Mouse (Mus musculus) heart, embryonic 10.5 days (tissue): ENCODE results near the gene Os9. TPM values are rescaled to one million over a fixed set of nuclear protein-coding genes. Genes with fewer than 3 reads are reported as not detected.
A peak's percentile ranks its signal among the peaks of the same experiment; 100 is the strongest.

Experiments used
- DNase-seq: peaks from one replicate; pipeline ENCODE4 v3.0.0-alpha.2; 2017; ENCODE audit warnings: low spot score
- H3K27ac ChIP-seq: fragments of 300-500 bp; sonication (generic); 2 replicates; pipeline ENCODE4 v1.5.1; 2016; ENCODE audit warnings: mild to moderate bottlenecking
- H3K27me3 ChIP-seq: fragments of 300-500 bp; sonication (generic); 2 replicates; pipeline ENCODE4 v1.6.1; 2016; ENCODE audit warnings: mild to moderate bottlenecking; ENCODE audit not compliant: poor library complexity, insufficient read depth, severe bottlenecking
- H3K36me3 ChIP-seq: fragments of 300-500 bp; sonication (generic); 2 replicates; pipeline ENCODE4 v1.6.1; 2016; ENCODE audit warnings: mild to moderate bottlenecking, moderate library complexity
- H3K4me1 ChIP-seq: fragments of 300-500 bp; sonication (generic); 2 replicates; pipeline ENCODE4 v1.6.1; 2016; ENCODE audit warnings: mild to moderate bottlenecking
- H3K4me3 ChIP-seq: fragments of 300-500 bp; sonication (generic); 2 replicates; pipeline ENCODE4 v1.5.1; 2016; ENCODE audit warnings: mild to moderate bottlenecking, moderate library complexity
- H3K9me3 ChIP-seq: fragments of 300-500 bp; sonication (generic); 2 replicates; pipeline ENCODE4 v1.6.1; 2016; ENCODE audit warnings: mild to moderate bottlenecking, moderate library complexity
- WGBS: fragments of 180-500 bp; shearing (Covaris S2); methylation state at CpG from one replicate; pipeline ENCODE4 v1.1.7; 2016; 5-methylcytosine and 5-hydroxymethylcytosine counted together
- polyA plus RNA-seq: library from polyadenylated mRNA; unstranded; fragments of >200 nt; fragmentation: Nextera tagmentation; extraction: Ambion mirVana; gene quantifications from 2 replicates; pipeline ENCODE4 v1.2.1, GENCODE M21; 2016

Os9 gene
- polyA plus RNA-seq, 1 experiment from 2014 or later = 48.8 TPM

DNA sequence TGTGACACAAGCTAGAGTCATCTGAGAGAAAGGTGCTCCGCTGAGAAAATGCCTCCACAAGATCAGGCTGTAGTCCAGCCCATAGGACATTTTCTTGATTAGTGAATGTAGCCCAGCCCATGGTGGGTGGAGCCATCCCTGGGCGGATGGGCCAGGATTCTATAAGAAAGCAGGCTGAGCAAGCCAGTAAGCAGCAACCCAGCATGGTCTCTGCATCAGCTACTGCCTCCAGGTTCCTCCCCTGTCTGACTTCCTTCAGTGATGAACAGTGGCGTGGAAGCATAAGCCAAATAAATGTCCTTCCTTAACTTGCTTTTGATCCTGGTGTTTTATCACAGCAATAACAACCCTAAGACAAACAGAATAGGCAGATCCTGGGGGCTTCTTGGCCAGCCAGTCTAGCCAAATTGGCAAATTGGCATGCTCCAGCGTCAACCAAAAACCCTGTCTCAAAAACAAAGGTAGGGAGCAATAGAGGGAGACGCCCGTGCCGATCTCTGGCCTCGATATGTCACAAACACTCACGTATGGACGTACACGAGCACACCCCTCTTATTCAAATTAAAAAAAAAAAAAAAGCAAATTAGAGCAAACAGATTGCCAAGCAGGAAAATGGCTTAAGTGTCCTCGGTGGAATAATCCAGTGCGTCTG is 2.0 kb upstream of the Os9 start:
- peak overlapping the region; percentile 51 for H3K4me3 ChIP-seq
- 14% methylated on average over 13 of the region's 13 CpGs for WGBS
- H3K27ac ChIP-seq = no peak overlapping the region
- no peak for DNase-seq
- no peaks in the 10 kb centered on the region for H3K9me3 ChIP-seq
- H3K27me3 ChIP-seq = no peaks in the 10 kb centered on the region
- peaks cover 15% of the 10 kb centered on the region for H3K36me3 ChIP-seq
- H3K4me1 ChIP-seq = peaks cover 20% of the 10 kb centered on the region

DNA sequence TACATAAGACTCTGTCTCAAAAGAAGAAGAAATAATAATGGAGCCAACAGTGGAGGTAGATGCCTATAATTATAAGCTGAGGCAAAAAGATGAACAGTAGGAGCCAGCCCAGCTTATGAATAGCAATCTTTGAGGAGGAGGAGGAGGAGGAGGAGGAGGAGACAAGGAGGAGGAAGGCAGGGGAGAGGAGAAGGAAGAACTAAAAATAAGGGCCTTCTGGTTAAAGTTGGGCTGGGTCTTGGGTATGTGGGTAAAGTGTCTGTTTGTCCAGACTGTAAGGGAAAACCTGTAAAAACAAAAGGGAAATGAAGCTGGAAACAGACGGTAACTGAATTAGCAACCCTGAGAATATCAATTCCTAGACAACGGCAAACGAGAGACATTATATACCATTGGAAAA is 1.1 kb upstream of the Os9 start:
- H3K36me3 ChIP-seq = peaks cover 22% of the 10 kb centered on the region
- no peak overlapping the region for H3K27ac ChIP-seq
- H3K4me1 ChIP-seq = peaks cover 20% of the 10 kb centered on the region
- H3K27me3 ChIP-seq = no peaks in the 10 kb centered on the region
- DNase-seq = no peak
- no peaks in the 10 kb centered on the region for H3K9me3 ChIP-seq
- H3K4me3 ChIP-seq = no peak overlapping the region
- WGBS = 79% methylated on average over 3 of the region's 3 CpGs

DNA sequence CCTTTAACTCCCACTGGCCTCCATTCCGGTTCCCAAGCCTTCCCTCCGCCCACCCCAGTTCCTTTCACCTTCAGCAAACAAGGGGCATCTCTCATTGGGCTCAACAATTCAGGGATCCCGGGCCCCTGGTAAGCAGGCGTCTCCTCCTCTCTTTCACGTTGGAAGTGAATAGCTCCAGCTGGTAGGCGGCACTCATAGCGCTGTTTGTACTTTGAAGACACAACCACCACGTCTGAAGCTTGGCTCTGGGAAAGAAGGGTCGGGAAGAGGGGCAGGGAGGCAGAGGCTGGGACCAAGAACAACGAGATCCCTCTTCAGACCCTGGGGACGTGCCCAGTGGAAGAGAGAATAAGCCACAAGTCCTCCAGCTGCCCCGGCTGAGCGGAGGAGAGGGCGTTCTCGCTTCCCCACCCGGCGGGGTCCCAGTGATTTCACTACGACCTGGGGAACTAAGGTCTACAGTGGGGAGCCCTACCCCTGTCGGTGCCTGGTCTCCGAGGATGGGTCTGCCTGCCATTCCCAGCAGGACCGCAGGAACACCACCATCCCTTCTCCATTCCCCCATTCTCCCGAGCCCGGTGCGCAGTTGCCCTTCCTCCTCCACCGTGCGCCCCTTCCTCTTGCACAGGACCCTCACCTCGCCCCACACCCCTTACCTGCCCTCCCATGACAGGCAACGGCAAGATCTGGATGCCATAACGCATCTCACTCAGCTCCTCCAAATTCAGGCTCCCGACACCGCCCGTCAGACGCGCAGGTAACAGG is 448 bp downstream of the Os9 start:
- peak overlapping the region; percentile 82 for H3K4me3 ChIP-seq
- no peak for DNase-seq
- peaks cover 20% of the 10 kb centered on the region for H3K4me1 ChIP-seq
- peak overlapping the region; percentile 77 for H3K27ac ChIP-seq
- H3K9me3 ChIP-seq = no peaks in the 10 kb centered on the region
- 4% methylated on average over 34 of the region's 34 CpGs for WGBS
- H3K27me3 ChIP-seq = no peaks in the 10 kb centered on the region
- peaks cover 35% of the 10 kb centered on the region for H3K36me3 ChIP-seq

DNA sequence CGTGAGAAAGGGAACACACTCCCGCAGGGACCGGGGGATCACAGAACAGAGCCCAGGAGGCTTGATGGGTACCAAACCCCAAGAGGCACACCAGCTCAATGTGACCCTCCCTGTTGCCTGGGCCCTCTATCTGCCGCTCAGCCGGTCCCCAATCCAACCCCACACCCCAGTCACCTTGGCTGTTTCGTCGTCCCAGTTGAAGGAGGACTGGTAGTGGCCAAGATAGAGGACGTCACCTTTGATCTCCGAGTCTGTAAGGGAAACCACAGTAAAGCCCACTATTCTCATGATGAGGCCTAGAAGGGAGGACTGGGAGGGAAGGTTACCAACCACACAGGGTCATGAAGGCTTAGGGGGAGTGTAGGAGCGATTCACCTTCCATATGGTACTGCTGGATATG is 1.7 kb downstream of the Os9 start:
- no peaks in the 10 kb centered on the region for H3K9me3 ChIP-seq

GRCm38 (mm10) chr10:127118470-127118869 is 2.5 kb downstream of the Os9 start:
- H3K9me3 ChIP-seq = no peaks in the 10 kb centered on the region
- H3K4me1 ChIP-seq = peaks cover 20% of the 10 kb centered on the region
- DNase-seq = no peak
- H3K27me3 ChIP-seq = no peaks in the 10 kb centered on the region
- no peak overlapping the region for H3K27ac ChIP-seq
- H3K4me3 ChIP-seq = no peak overlapping the region
- H3K36me3 ChIP-seq = peaks cover 40% of the 10 kb centered on the region
- 93% methylated on average over 11 of the region's 11 CpGs for WGBS

More for the DNA sequence above, 1.7 kb downstream of the Os9 start:
- Histone ChIP-seq H3K36me3 (peaks cover 40% of the 10 kb centered on the region), H3K27me3 (no peaks in the 10 kb centered on the region), H3K27ac (no peak overlapping the region), H3K4me1 (peaks cover 20% of the 10 kb centered on the region), H3K4me3 (no peak overlapping the region)
- no peak for DNase-seq
- WGBS = 91% methylated on average over 10 of the region's 10 CpGs

DNA sequence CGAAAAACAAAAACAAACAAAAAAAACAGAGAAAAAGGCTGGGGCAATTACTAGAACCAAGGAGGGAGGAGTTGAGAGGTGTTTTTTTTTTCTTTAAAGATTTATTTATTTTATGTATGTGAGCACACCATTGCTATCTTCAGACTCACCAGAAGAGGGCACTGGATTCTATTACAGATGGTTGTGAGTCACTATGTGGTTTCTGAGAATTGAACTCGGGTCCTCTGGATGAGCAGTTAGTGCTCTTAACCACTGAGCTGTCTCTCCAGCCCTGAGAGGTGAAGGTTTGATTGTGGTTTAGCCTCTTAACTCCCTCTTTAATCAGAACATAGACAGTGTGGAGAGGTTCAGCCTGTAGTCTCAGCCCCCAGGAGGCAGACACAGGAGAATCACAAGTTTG is 5.9 kb downstream of the Os9 start:
- Histone ChIP-seq H3K27ac (no peak overlapping the region), H3K9me3 (no peaks in the 10 kb centered on the region), H3K4me1 (peaks cover 4% of the 10 kb centered on the region), H3K27me3 (no peaks in the 10 kb centered on the region), H3K36me3 (peaks cover 42% of the 10 kb centered on the region), H3K4me3 (no peak overlapping the region)
- 80% methylated on average over 2 of the region's 2 CpGs for WGBS
- no peak for DNase-seq

DNA sequence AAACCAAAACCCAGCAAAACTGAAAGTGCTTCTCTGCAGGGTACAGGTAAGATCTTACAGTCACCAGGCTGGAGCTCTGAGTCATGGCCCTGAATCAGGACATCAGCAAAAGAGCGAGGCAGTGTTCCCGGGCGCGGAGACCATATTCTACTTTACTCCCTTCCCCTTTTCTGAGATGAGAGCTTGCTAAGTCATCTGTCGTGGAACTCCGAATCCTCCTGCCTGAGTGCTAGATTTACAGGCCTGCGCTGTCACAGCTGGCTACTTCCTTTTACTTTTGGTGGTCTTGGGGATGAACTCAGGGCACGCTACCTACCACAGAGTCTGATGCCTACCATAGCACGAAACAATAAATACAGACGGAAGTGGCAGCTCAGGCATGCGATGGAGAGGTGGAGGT is 6.5 kb downstream of the Os9 start:
- 91% methylated on average over 11 of the region's 11 CpGs for WGBS
- DNase-seq = no peak
- H3K27me3 ChIP-seq = no peaks in the 10 kb centered on the region
- H3K27ac ChIP-seq = no peak overlapping the region
- peaks cover 42% of the 10 kb centered on the region for H3K36me3 ChIP-seq
- no peaks in the 10 kb centered on the region for H3K9me3 ChIP-seq
- no peak overlapping the region for H3K4me3 ChIP-seq
- no peaks in the 10 kb centered on the region for H3K4me1 ChIP-seq

- Histone ChIP-seq H3K9me3 (no peaks in the 10 kb centered on the region), H3K4me1 (no peaks in the 10 kb centered on the region), H3K36me3 (peaks cover 19% of the 10 kb centered on the region; the same call in 1 of the 2 replicates), H3K27me3 (no peaks in the 10 kb centered on the region), H3K27ac (no peak overlapping the region), H3K4me3 (no peak overlapping the region)
- no peak for DNase-seq
- WGBS = 83% methylated on average over 15 of the region's 15 CpGs
Measured at GRCm38 (mm10) chr10:127111001-127111887, 9.7 kb downstream of the Os9 start.

DNA sequence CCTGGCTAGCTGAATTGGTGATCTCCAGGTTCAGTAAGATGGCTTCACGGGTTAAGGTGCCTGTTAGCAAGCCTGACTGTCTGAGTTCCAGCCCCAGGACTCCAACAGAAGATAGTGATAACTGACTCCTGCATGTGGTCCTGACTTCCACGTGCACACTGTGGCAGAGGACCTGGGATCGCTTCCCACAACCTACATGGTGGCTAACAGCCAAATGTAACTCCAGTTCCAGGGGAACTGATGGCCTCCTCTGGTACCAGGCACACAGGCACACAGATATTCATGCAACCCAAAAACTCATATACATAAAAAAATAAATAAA is 12.7 kb downstream of the Os9 start:
- Histone ChIP-seq H3K27ac (no peak overlapping the region), H3K27me3 (no peaks in the 10 kb centered on the region), H3K36me3 (peaks cover 11% of the 10 kb centered on the region), H3K4me3 (no peak overlapping the region), H3K4me1 (no peaks in the 10 kb centered on the region), H3K9me3 (no peaks in the 10 kb centered on the region)
- no peak for DNase-seq
- 84% methylated on average over 3 of the region's 3 CpGs for WGBS

DNA sequence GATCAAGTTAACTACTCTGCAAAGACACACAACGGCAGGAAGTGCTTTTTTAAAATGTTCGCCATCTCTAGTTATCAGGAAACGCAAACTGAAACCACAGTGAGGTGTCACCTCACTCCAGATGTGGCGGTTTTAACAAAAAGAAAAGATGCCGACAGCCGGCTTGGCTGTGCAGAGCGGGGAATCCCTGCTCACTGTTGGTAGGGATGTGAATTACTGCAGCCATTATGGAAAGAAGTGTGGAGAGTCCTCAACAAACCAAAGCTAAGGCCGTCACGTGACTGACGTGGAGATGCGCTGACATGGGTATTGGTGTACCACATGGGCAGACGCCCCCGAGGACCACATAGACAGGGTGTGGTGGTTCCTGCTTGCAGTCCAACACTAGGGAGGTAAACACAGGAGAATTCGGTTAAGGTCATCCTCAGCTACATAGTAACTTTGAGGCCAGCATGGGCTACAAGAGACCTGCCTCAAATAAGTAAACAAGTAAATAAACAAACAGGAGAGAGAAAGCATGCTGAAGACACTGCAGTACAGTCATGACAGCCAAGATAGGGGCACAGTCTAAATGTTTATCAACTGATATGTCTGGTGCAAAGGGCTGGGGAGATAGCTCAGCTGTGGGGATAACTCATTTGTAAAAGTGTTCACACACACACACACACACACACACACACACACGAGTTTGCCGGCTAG is 13.2 kb downstream of the Os9 start:
- DNase-seq = no peak
- Histone ChIP-seq H3K27ac (no peak overlapping the region), H3K4me1 (no peaks in the 10 kb centered on the region), H3K27me3 (no peaks in the 10 kb centered on the region), H3K4me3 (no peak overlapping the region), H3K9me3 (no peaks in the 10 kb centered on the region), H3K36me3 (peaks cover 9% of the 10 kb centered on the region)
- WGBS = 80% methylated on average over 16 of the region's 16 CpGs

- peaks cover 24% of the 10 kb centered on the region for H3K36me3 ChIP-seq
- WGBS = 66% methylated on average over 7 of the region's 7 CpGs
- DNase-seq = no peak
- no peaks in the 10 kb centered on the region for H3K4me1 ChIP-seq
- no peak overlapping the region for H3K27ac ChIP-seq
- H3K9me3 ChIP-seq = no peaks in the 10 kb centered on the region
- H3K27me3 ChIP-seq = 0 out of 2 replicates have a peak, but pooled peaks cover under 1% of the 10 kb centered on the region
- H3K4me3 ChIP-seq = no peak overlapping the region
Measured at GRCm38 (mm10) chr10:127103631-127104030, 17.3 kb downstream of the Os9 start.

- Histone ChIP-seq H3K36me3 (peaks cover 41% of the 10 kb centered on the region), H3K27ac (no peak overlapping the region), H3K9me3 (no peaks in the 10 kb centered on the region), H3K4me3 (no peak overlapping the region), H3K4me1 (no peaks in the 10 kb centered on the region; the same call in 1 of the 2 replicates), H3K27me3 (peaks cover 8% of the 10 kb centered on the region; the same call in 1 of the 2 replicates)
- DNase-seq = no peak
- WGBS = 84% methylated on average over 6 of the region's 6 CpGs
Measured at GRCm38 (mm10) chr10:127101151-127101550, 19.8 kb downstream of the Os9 start.
